Mouse (Mus musculus): ENCODE data around the gene E130114P18Rik. TPM values are rescaled to one million over a fixed set of nuclear protein-coding genes. Genes with fewer than 3 reads are reported as not detected.
A peak's percentile ranks its signal among the peaks of the same experiment; 100 is the strongest.

The E130114P18Rik gene
- polyA plus RNA-seq, 1 experiment from 2014 or later, result 37.0 TPM

GRCm38 (mm10) chr4:97611251-97611847 lies 166.5 kb downstream of the E130114P18Rik start:
- Histone ChIP-seq H3K4me3 (no peak overlapping the region), H3K27ac (peak overlapping the region; percentile 56), H3K36me3 (no peaks in the 10 kb centered on the region), H3K9me3 (no peaks in the 10 kb centered on the region), H3K27me3 (no peaks in the 10 kb centered on the region), H3K9ac (no peak overlapping the region), H3K4me2 (no peak overlapping the region), H3K4me1 (replicated peaks) (peaks cover 38% of the 10 kb centered on the region)
- WGBS, result 70% methylated on average over 11 of the region's 11 CpGs
- peak; percentile 75 for ATAC-seq (ENCODE audit: low FRiP score)

DNA sequence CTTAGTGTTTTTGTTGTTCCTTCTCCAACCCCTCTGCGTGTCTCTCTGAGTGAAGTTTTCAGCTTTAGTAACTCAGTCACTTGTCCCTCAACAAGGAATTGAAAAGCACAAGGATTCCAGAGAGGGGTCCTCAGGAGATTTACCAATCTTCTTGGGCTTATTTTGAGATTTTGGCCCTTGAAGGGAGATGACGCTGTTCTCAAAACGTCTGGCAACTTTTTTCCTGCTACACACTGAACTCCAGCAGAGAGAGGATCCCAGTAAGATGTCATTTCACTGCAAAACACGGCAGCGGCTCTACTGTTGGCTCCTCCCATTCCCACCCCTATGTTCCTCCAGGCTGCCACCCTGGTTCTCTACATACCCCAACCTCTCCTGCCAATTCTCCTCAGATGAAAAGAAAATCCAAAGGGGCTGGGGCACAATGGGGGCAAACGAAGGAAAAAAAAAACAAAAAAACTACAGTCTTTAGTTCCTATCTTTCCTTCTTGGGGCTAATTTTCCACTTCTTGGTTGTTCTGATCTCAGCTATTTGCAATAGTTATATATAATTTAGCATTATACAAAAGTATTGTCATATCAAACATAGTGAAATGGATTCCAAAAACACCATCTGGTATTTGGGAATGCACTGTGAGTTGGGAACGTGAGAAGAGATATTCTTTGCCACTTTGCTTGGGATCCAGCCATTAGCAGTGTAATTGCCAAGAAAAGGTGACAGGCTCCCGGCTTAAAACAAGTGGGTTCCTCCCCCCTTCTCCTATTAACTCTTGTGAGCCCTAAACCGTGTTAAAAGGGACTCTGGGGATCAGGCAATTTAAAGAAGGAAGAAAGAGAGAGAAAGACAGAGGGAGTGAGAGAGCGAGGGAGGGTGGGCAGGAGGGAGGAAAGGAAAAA lies 167.8 kb downstream of the E130114P18Rik start:
- Histone ChIP-seq H3K9ac (no peak overlapping the region), H3K4me3 (no peak overlapping the region), H3K27me3 (no peaks in the 10 kb centered on the region), H3K36me3 (no peaks in the 10 kb centered on the region), H3K27ac (peak overlapping the region; percentile 56), H3K4me2 (no peak overlapping the region), H3K9me3 (no peaks in the 10 kb centered on the region), H3K4me1 (replicated peaks) (peaks cover 38% of the 10 kb centered on the region)
- ATAC-seq (ENCODE audit: low FRiP score), result no peak
- 33% methylated on average over 10 of the region's 10 CpGs for WGBS

DNA sequence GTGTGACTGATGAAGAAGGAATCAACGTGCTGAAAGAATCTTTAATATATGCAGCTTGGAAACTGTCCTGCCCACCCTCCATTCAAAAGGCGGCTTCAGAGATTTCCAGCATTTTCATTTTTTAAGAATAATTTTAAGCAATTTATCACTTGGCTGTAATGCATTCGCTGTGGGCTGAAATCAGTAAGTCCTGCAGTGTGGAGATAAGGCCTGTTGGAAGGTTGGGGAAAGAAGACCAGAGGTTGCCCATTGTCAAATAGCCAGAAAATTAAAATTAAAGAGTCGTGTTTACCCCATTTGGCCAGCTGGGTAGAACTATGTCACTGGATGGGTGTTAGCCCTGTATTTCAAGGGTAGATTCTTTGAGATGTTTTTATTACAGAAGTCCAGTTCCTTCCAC lies 168.5 kb downstream of the E130114P18Rik start:
- H3K27ac ChIP-seq, result peak overlapping the region; percentile 56
- WGBS, result 74% methylated on average over 4 of the region's 4 CpGs
- no peak for ATAC-seq (ENCODE audit: low FRiP score)

DNA sequence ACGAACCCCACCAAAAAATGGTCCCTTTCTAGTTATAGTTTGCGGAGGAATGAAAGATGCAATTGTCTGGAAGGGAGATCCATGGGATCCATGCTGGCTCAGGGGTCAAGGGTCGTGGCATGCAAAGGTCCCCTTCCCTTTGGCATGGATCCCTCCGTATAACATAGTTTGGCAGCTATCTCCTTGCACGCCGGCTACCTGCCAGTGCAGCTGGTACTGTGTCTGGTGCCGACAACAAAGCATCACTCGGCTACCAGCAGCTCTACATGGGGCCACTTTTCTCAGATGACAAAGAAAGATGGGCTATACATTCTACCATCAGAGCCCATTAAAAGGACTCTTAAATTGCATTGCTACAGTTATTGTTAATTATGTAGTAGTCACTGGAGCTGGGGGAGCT lies 169.2 kb downstream of the E130114P18Rik start:
- Histone ChIP-seq H3K4me1 (replicated peaks) (peaks cover 38% of the 10 kb centered on the region), H3K27me3 (no peaks in the 10 kb centered on the region), H3K4me3 (no peak overlapping the region), H3K4me2 (no peak overlapping the region), H3K27ac (peak overlapping the region; percentile 56; the same call in 1 of the 2 replicates), H3K9ac (no peak overlapping the region), H3K9me3 (no peaks in the 10 kb centered on the region), H3K36me3 (no peaks in the 10 kb centered on the region)
- WGBS, result 49% methylated on average over 8 of the region's 8 CpGs
- ATAC-seq (ENCODE audit: low FRiP score), result peak; percentile 49; the same call in 1 of the 2 replicates

More for the DNA sequence above, 168.5 kb downstream of the E130114P18Rik start:
- Histone ChIP-seq H3K4me3 (no peak overlapping the region), H3K4me2 (no peak overlapping the region), H3K9me3 (no peaks in the 10 kb centered on the region), H3K27me3 (no peaks in the 10 kb centered on the region), H3K36me3 (no peaks in the 10 kb centered on the region), H3K4me1 (replicated peaks) (peaks cover 38% of the 10 kb centered on the region), H3K9ac (no peak overlapping the region)

DNA sequence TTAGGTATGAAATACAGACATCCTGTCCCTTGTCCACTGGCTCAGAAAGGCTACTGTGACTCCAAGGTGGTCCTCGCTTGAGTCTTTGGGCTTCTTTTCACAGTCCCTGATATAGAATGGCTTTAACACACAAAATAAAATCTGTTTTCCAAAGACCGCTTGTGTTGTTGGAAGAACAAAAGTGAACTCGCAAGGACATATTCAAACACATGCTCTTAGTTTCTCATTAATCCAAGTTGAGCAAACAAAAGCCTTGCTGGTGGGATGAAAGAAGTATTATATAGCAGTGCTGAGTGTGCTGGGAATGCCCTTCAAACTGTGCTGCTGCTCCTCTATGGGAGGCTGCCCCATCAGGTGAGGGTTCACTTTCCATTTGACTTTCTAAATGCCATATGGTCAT lies 169.7 kb downstream of the E130114P18Rik start:
- peaks cover 38% of the 10 kb centered on the region for H3K4me1 ChIP-seq (replicated peaks)

GRCm38 (mm10) chr4:97607169-97607568 lies 170.7 kb downstream of the E130114P18Rik start:
- Histone ChIP-seq H3K4me2 (no peak overlapping the region), H3K36me3 (no peaks in the 10 kb centered on the region), H3K9me3 (no peaks in the 10 kb centered on the region), H3K9ac (no peak overlapping the region), H3K27ac (no peak overlapping the region), H3K4me1 (replicated peaks) (peaks cover 39% of the 10 kb centered on the region), H3K4me3 (no peak overlapping the region), H3K27me3 (no peaks in the 10 kb centered on the region)
- WGBS, result 90% methylated on average over 1 of the region's 1 CpGs
- no peak for ATAC-seq (ENCODE audit: low FRiP score)

More for the DNA sequence above, 169.7 kb downstream of the E130114P18Rik start:
- Histone ChIP-seq H3K4me3 (no peak overlapping the region), H3K36me3 (no peaks in the 10 kb centered on the region), H3K27ac (no peak overlapping the region; the same call in 1 of the 2 replicates), H3K27me3 (no peaks in the 10 kb centered on the region), H3K9me3 (no peaks in the 10 kb centered on the region), H3K9ac (no peak overlapping the region), H3K4me2 (no peak overlapping the region)
- no peak for ATAC-seq (ENCODE audit: low FRiP score)
- 41% methylated on average over 3 of the region's 3 CpGs for WGBS

GRCm38 (mm10) chr4:97606524-97606923 lies 171.4 kb downstream of the E130114P18Rik start:
- peaks cover 40% of the 10 kb centered on the region for H3K4me1 ChIP-seq (replicated peaks)
- H3K4me2 ChIP-seq, result no peak overlapping the region
- H3K36me3 ChIP-seq, result no peaks in the 10 kb centered on the region
- H3K9ac ChIP-seq, result no peak overlapping the region
- no peak overlapping the region for H3K27ac ChIP-seq
- 89% methylated on average over 8 of the region's 8 CpGs for WGBS
- no peak overlapping the region for H3K4me3 ChIP-seq
- no peaks in the 10 kb centered on the region for H3K9me3 ChIP-seq
- no peaks in the 10 kb centered on the region for H3K27me3 ChIP-seq
- ATAC-seq (ENCODE audit: low FRiP score), result no peak

DNA sequence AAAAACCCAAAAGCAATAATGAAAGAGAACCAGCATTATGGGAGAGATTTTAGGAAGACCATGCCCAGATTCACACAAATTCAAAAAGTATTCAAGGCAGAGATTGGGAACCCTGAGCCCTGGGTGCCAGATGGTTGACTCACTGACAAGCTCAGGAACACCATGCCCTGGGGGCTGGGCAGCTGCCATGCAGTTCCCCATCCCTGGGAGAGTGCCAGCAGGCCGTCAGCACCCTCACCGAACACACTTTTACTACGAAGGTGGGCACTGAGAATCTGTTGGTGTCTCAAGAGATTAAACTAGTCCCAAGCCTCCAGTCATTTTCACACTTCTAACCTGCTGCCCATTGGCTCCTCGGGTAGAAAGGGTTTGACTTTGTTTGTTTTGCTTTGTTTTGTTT lies 175.3 kb downstream of the E130114P18Rik start:
- Histone ChIP-seq H3K27me3 (no peaks in the 10 kb centered on the region), H3K4me1 (replicated peaks) (peaks cover 13% of the 10 kb centered on the region), H3K4me2 (no peak overlapping the region), H3K9me3 (no peaks in the 10 kb centered on the region), H3K4me3 (no peak overlapping the region), H3K36me3 (no peaks in the 10 kb centered on the region), H3K27ac (no peak overlapping the region), H3K9ac (no peak overlapping the region)
- no peak for ATAC-seq (ENCODE audit: low FRiP score)
- 49% methylated on average over 4 of the region's 4 CpGs for WGBS

DNA sequence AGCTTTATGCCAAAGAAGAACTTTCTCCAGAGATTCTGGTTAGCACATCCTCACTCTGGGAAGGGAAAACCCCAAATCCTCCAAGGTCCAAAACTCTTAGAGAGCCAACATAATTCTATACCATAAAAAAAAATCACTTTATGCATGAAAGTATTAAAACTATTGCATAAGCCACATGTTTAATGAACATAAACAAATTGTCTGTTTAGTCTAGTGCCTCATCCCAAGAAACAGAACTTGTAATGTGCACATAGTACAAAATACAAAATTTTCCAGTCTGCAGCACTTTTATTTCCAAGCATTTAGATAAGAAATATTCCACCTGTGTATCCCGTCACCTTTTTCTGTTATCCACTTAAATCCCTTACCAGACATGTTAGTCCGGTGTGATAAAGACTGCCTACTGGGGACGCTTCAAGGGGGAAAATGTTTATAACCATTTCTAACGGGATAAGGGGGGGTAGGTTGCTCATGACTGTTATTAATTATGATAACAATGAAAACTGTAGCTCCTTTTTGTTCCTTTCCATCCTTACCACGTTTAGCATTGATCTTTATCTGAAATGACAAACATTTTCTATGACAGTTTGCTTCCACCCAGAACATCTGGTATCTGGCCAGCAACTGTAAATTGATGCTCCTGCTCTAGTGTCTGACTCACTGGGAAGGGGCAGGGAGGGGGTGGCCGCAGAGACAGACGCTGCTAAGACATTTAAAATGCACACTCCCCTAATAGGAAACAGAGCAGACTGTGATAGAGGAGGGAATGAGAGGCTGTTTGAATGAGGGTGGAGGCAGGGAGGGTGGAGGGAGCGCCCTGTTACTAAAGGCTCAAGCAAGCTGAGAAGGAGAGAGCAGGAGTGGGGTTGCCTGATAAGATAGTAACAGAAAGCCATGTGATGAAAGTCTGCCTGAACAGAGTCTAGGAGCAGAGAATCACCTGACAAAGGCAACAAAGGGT lies 176.7 kb downstream of the E130114P18Rik start:
- Histone ChIP-seq H3K4me2 (0 out of 2 replicates have a peak overlapping the region, but pooled peaks have one; percentile 19), H3K36me3 (no peaks in the 10 kb centered on the region), H3K4me3 (no peak overlapping the region), H3K27me3 (no peaks in the 10 kb centered on the region), H3K9ac (peak overlapping the region; percentile 15; the same call in 1 of the 2 replicates), H3K4me1 (replicated peaks) (peaks cover 13% of the 10 kb centered on the region), H3K27ac (peak overlapping the region; percentile 75), H3K9me3 (no peaks in the 10 kb centered on the region)
- WGBS, result 39% methylated on average over 8 of the region's 8 CpGs
- peak; percentile 71 for ATAC-seq (ENCODE audit: low FRiP score)

DNA sequence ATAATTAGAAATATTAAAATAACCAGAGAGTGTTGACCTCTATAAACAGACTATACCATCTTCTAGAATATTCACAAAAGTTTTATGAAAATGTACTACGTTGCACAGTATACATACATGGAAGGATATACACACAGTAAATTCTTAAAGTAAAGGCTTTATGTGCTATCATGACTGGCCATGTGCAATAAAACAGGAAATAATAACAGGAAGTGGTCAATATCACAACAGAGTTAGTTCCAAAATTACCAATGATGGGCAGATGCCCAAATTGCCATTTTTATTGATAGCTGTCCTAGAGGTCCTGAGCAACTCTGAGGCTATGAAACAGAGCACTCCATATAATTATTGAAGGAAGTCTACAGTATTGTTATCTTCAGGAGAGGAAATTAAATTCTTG lies 180.4 kb downstream of the E130114P18Rik start:
- no peak for ATAC-seq (ENCODE audit: low FRiP score)
- no peaks in the 10 kb centered on the region for H3K9me3 ChIP-seq
- WGBS, result 100% methylated on average over 1 of the region's 1 CpGs
- no peak overlapping the region for H3K9ac ChIP-seq
- H3K4me2 ChIP-seq, result no peak overlapping the region
- H3K4me1 ChIP-seq (replicated peaks), result peaks cover 13% of the 10 kb centered on the region
- H3K36me3 ChIP-seq, result no peaks in the 10 kb centered on the region
- no peaks in the 10 kb centered on the region for H3K27me3 ChIP-seq
- no peak overlapping the region for H3K4me3 ChIP-seq
- H3K27ac ChIP-seq, result no peak overlapping the region

GRCm38 (mm10) chr4:97596348-97596747 lies 181.5 kb downstream of the E130114P18Rik start:
- no peak overlapping the region for H3K9ac ChIP-seq
- H3K4me1 ChIP-seq (replicated peaks), result peaks cover 4% of the 10 kb centered on the region
- whole genome bisulfite sequencing, result 93% methylated on average over 9 of the region's 9 CpGs
- no peak overlapping the region for H3K27ac ChIP-seq
- H3K27me3 ChIP-seq, result no peaks in the 10 kb centered on the region
- no peak overlapping the region for H3K4me2 ChIP-seq
- H3K36me3 ChIP-seq, result no peaks in the 10 kb centered on the region
- ATAC-seq (ENCODE audit: low FRiP score), result no peak
- H3K9me3 ChIP-seq, result no peaks in the 10 kb centered on the region
- H3K4me3 ChIP-seq, result no peak overlapping the region

DNA sequence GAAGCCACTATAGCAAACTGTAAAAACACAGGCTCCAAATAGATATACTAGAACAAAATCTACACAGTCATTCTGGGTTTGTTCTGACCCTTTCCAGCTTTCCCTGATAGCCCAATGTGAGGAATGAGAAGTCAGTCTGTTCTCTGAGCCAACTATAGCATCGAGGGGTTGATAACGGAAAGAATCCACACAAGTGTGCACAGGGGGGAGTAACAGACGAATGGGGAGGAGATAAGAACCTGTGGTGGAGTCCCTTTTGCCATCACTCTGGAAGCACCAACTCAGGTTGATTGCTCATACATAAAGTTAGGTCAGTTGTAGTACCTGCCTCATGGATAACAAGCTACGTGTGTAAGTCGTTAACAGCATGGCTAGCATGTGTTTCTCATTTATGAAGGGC lies 184.0 kb downstream of the E130114P18Rik start:
- WGBS, result 89% methylated on average over 5 of the region's 5 CpGs
- H3K27ac ChIP-seq, result no peak overlapping the region
- no peak overlapping the region for H3K4me2 ChIP-seq
- no peak overlapping the region for H3K4me3 ChIP-seq
- H3K27me3 ChIP-seq, result no peaks in the 10 kb centered on the region
- no peaks in the 10 kb centered on the region for H3K36me3 ChIP-seq
- ATAC-seq (ENCODE audit: low FRiP score), result no peak
- H3K9me3 ChIP-seq, result no peaks in the 10 kb centered on the region
- no peak overlapping the region for H3K9ac ChIP-seq
- H3K4me1 ChIP-seq (replicated peaks), result no peaks in the 10 kb centered on the region

Data from hindbrain, embryonic 13.5 days (tissue).